Mouse (Mus musculus) sigmoid colon, adult 10 weeks (tissue): ENCODE measurements around the gene Zmym5. TPM values are rescaled to one million over a fixed set of nuclear protein-coding genes. Genes with fewer than 3 reads are reported as not detected.

Source experiments
- polyA plus RNA-seq: library from polyadenylated mRNA; stranded (reverse); fragments of 350-450 nt; fragmentation: Illumina TruSeq; extraction: RNeasy Lipid Tissue Mini Kit (QIAGEN cat#74804); gene quantifications from one replicate; pipeline ENCODE4 v1.2.3, GENCODE M21; 2014; ENCODE audit warnings: low read depth, low replicate concordance

The Zmym5 gene
- polyA plus RNA-seq: 227 TPM

DNA sequence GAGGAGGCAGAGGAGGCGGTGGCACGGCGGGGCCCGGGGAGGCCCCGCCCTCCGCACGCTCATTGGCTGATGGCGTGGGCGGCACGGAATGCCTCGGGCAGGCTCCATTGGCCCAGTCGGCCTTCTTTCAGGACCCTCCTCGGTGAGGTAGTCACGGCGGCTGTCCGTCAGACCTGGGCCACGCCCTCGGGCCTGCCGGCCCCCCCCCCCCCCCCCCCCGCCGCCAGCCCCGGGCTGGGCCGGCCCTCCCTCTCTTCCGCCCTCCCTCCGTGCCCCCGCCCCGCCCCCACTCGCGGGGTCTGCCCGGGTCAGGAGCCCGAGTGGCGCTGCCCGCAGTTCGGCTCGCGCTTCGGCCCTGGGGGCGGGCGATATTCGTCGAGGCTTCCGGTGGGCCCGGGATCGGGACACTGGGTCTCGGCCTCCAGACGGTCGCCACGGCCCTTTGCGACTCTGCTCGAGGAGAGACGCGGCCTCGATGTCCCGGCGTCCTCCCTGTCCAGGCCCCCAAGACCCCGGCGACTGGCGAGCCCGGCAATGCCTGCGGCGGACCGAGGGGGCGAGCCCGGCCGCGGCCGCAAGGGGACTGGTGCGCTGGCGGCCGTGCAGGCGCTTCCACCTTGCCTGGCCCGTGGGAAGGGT lies at the start of gene Zmym5:
Zmym5 (minus strand) TSS at position 16 of the 639 bp plus-strand sequence.

DNA sequence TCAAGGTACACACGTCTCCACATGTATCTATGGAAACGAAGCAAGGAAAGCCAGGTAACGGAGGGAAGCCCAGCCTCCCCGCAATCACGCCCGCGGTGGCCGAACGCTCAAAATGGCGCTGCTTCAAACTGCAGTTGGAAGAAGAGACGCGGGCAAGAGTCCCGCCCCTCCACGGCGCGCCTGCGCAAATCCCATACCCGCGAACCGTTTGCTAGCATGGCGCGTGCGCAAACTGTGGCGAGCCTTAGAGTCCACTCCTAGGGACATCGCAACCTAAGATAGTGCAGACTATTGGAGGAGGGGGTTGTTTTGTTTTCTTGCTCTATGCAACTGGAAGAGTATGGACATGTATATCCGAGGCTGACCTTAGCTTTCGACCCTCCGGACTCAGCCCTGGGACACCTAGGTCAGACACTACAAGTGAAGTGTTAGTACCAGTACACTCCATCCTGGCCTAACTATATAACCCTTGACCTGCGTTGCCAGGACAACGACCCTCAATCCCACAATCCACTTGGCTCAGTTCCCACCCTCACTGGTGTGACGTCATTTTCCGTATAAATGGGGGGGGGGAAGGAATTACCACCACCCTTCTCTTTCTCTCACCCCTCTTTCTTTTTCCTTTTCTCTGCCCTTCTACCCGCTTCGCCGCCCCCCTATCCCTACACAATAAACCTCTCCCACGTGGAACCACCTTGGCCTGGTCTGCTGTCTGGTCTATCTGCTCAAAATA lies 33.1 kb downstream of the Zmym5 start, which contains the start of gene Pspc1:
Pspc1 (minus strand) TSS at position 117 of the 733 bp plus-strand sequence.

Other genes starting within 250 kb of the Zmym5 start
- gene Cenpj, start 236.3 kb downstream of the Zmym5 start, polyA plus RNA-seq: 21.4 TPM
- gene Parp4, start 236.1 kb downstream of the Zmym5 start, polyA plus RNA-seq: 71.4 TPM
- gene Mphosph8, start 143.5 kb downstream of the Zmym5 start, polyA plus RNA-seq: 64.5 TPM
- gene Pspc1, start 33.4 kb downstream of the Zmym5 start, polyA plus RNA-seq: 41.6 TPM
- gene Zmym2, start 74.9 kb upstream of the Zmym5 start, polyA plus RNA-seq: 216 TPM
- not detected for gene Gja3, start 246.4 kb upstream of the Zmym5 start, polyA plus RNA-seq